Mouse (Mus musculus) megakaryocyte, embryonic 14.5 days (primary cell): ENCODE measurements at regions not wholly inside any gene's neighbourhood (a gene's known extent, or its start where the extent isn't known, plus 50 kb on each side); places are given as distances from the start of the nearest gene placed in this dataset.

ENCODE experiments used
- FLI1 ChIP-seq: IDR thresholded peaks from 2 replicates; pipeline ENCODE4 v1.6.1; 2012; ENCODE audit warnings: low read length, inconsistent platforms, mixed read lengths
- GATA1 ChIP-seq: IDR thresholded peaks from 3 replicates; pipeline ENCODE4 v1.6.1; 2012; ENCODE audit warnings: mixed read lengths, low read length, inconsistent platforms, borderline replicate concordance

- TF ChIP-seq GATA1, result no peak
- no peak for TF ChIP-seq FLI1
These were observed 104.8 kb upstream of the E030018B13Rik start for GRCm38 (mm10) chr7:63811816-63812215.
